Mouse (Mus musculus): Measurements from ENCODE around the gene Pde11a.

The Pde11a gene

GRCm38 (mm10) chr2:76342146-76342545 is 3.6 kb upstream of the Pde11a start:
- Histone ChIP-seq H3K36me3 (ENCODE audit: control insufficient read depth, insufficient read depth, low read length, poor library complexity, severe bottlenecking) (no peaks in the 10 kb centered on the region), H3K27me3 (ENCODE audit: control insufficient read depth, insufficient read depth, low read length, poor library complexity, severe bottlenecking) (no peaks in the 10 kb centered on the region)
- no peak for DNase-seq (ENCODE audit: low read depth, low spot score)

GRCm38 (mm10) chr2:76334596-76334995 is 4.0 kb downstream of the Pde11a start:
- H3K36me3 ChIP-seq (ENCODE audit: control insufficient read depth, insufficient read depth, low read length, poor library complexity, severe bottlenecking), result no peaks in the 10 kb centered on the region
- DNase-seq (ENCODE audit: low read depth, low spot score), result no peak
- H3K27me3 ChIP-seq (ENCODE audit: control insufficient read depth, insufficient read depth, low read length, poor library complexity, severe bottlenecking), result no peaks in the 10 kb centered on the region; the same call in 1 of the 2 replicates

- DNase-seq (ENCODE audit: low read depth, low spot score), result no peak
- no peaks in the 10 kb centered on the region; the same call in none of the 2 replicates for H3K27me3 ChIP-seq (ENCODE audit: control insufficient read depth, insufficient read depth, low read length, poor library complexity, severe bottlenecking)
These were observed 6.3 kb downstream of the Pde11a start for GRCm38 (mm10) chr2:76332161-76332805.

GRCm38 (mm10) chr2:76330081-76330480 is 8.5 kb downstream of the Pde11a start:
- Histone ChIP-seq H3K36me3 (ENCODE audit: control insufficient read depth, insufficient read depth, low read length, poor library complexity, severe bottlenecking) (no peaks in the 10 kb centered on the region), H3K27me3 (ENCODE audit: control insufficient read depth, insufficient read depth, low read length, poor library complexity, severe bottlenecking) (no peaks in the 10 kb centered on the region; the same call in 1 of the 2 replicates)
- DNase-seq (ENCODE audit: low read depth, low spot score), result no peak

More at GRCm38 (mm10) chr2:76332161-76332805, 6.3 kb downstream of the Pde11a start:
- H3K36me3 ChIP-seq (ENCODE audit: control insufficient read depth, insufficient read depth, low read length, poor library complexity, severe bottlenecking), result no peaks in the 10 kb centered on the region

- DNase-seq (ENCODE audit: low read depth, low spot score), result no peak
- Histone ChIP-seq H3K27me3 (ENCODE audit: control insufficient read depth, insufficient read depth, low read length, poor library complexity, severe bottlenecking) (no peaks in the 10 kb centered on the region; the same call in 1 of the 2 replicates), H3K36me3 (ENCODE audit: control insufficient read depth, insufficient read depth, low read length, poor library complexity, severe bottlenecking) (no peaks in the 10 kb centered on the region)
These were observed 12.4 kb downstream of the Pde11a start for GRCm38 (mm10) chr2:76326161-76326560.

- H3K27me3 ChIP-seq (ENCODE audit: control insufficient read depth, insufficient read depth, low read length, poor library complexity, severe bottlenecking), result no peaks in the 10 kb centered on the region; the same call in 1 of the 2 replicates
- H3K36me3 ChIP-seq (ENCODE audit: control insufficient read depth, insufficient read depth, low read length, poor library complexity, severe bottlenecking), result no peaks in the 10 kb centered on the region
- no peak for DNase-seq (ENCODE audit: low read depth, low spot score)
These were observed 14.1 kb downstream of the Pde11a start for GRCm38 (mm10) chr2:76324463-76324862.

- H3K27me3 ChIP-seq (ENCODE audit: control insufficient read depth, insufficient read depth, low read length, poor library complexity, severe bottlenecking), result no peaks in the 10 kb centered on the region; the same call in 1 of the 2 replicates
- DNase-seq (ENCODE audit: low read depth, low spot score), result no peak
These were observed 15.2 kb downstream of the Pde11a start for GRCm38 (mm10) chr2:76323185-76323875.

GRCm38 (mm10) chr2:76320336-76320735 is 18.2 kb downstream of the Pde11a start:
- DNase-seq (ENCODE audit: low read depth, low spot score), result no peak
- H3K36me3 ChIP-seq (ENCODE audit: control insufficient read depth, insufficient read depth, low read length, poor library complexity, severe bottlenecking), result no peaks in the 10 kb centered on the region
- H3K27me3 ChIP-seq (ENCODE audit: control insufficient read depth, insufficient read depth, low read length, poor library complexity, severe bottlenecking), result no peaks in the 10 kb centered on the region

More at GRCm38 (mm10) chr2:76323185-76323875, 15.2 kb downstream of the Pde11a start:
- no peaks in the 10 kb centered on the region for H3K36me3 ChIP-seq (ENCODE audit: control insufficient read depth, insufficient read depth, low read length, poor library complexity, severe bottlenecking)

- no peaks in the 10 kb centered on the region for H3K27me3 ChIP-seq (ENCODE audit: control insufficient read depth, insufficient read depth, low read length, poor library complexity, severe bottlenecking)
- no peaks in the 10 kb centered on the region for H3K36me3 ChIP-seq (ENCODE audit: control insufficient read depth, insufficient read depth, low read length, poor library complexity, severe bottlenecking)
- no peak for DNase-seq (ENCODE audit: low read depth, low spot score)
These were observed 19.3 kb downstream of the Pde11a start for GRCm38 (mm10) chr2:76319231-76319630.

- no peak for DNase-seq (ENCODE audit: low read depth, low spot score)
- H3K36me3 ChIP-seq (ENCODE audit: control insufficient read depth, insufficient read depth, low read length, poor library complexity, severe bottlenecking), result no peaks in the 10 kb centered on the region
- no peaks in the 10 kb centered on the region; the same call in 1 of the 2 replicates for H3K27me3 ChIP-seq (ENCODE audit: control insufficient read depth, insufficient read depth, low read length, poor library complexity, severe bottlenecking)
These were observed 50.9 kb downstream of the Pde11a start for GRCm38 (mm10) chr2:76287671-76288070.

GRCm38 (mm10) chr2:76286288-76286740 is 52.3 kb downstream of the Pde11a start:
- H3K27me3 ChIP-seq (ENCODE audit: control insufficient read depth, insufficient read depth, low read length, poor library complexity, severe bottlenecking), result no peaks in the 10 kb centered on the region; the same call in 1 of the 2 replicates
- H3K36me3 ChIP-seq (ENCODE audit: control insufficient read depth, insufficient read depth, low read length, poor library complexity, severe bottlenecking), result no peaks in the 10 kb centered on the region
- no peak for DNase-seq (ENCODE audit: low read depth, low spot score)

GRCm38 (mm10) chr2:76285150-76285549 is 53.4 kb downstream of the Pde11a start:
- H3K36me3 ChIP-seq (ENCODE audit: control insufficient read depth, insufficient read depth, low read length, poor library complexity, severe bottlenecking), result no peaks in the 10 kb centered on the region
- H3K27me3 ChIP-seq (ENCODE audit: control insufficient read depth, insufficient read depth, low read length, poor library complexity, severe bottlenecking), result no peaks in the 10 kb centered on the region; the same call in 1 of the 2 replicates
- DNase-seq (ENCODE audit: low read depth, low spot score), result no peak

GRCm38 (mm10) chr2:76283378-76284132 is 55.0 kb downstream of the Pde11a start:
- Histone ChIP-seq H3K27me3 (ENCODE audit: control insufficient read depth, insufficient read depth, low read length, poor library complexity, severe bottlenecking) (no peaks in the 10 kb centered on the region), H3K36me3 (ENCODE audit: control insufficient read depth, insufficient read depth, low read length, poor library complexity, severe bottlenecking) (no peaks in the 10 kb centered on the region)
- no peak for DNase-seq (ENCODE audit: low read depth, low spot score)

- DNase-seq (ENCODE audit: low read depth, low spot score), result no peak
- Histone ChIP-seq H3K36me3 (ENCODE audit: control insufficient read depth, insufficient read depth, low read length, poor library complexity, severe bottlenecking) (no peaks in the 10 kb centered on the region), H3K27me3 (ENCODE audit: control insufficient read depth, insufficient read depth, low read length, poor library complexity, severe bottlenecking) (no peaks in the 10 kb centered on the region)
These were observed 69.1 kb downstream of the Pde11a start for GRCm38 (mm10) chr2:76269494-76269893.

- H3K36me3 ChIP-seq (ENCODE audit: control insufficient read depth, insufficient read depth, low read length, poor library complexity, severe bottlenecking), result no peaks in the 10 kb centered on the region
- no peaks in the 10 kb centered on the region for H3K27me3 ChIP-seq (ENCODE audit: control insufficient read depth, insufficient read depth, low read length, poor library complexity, severe bottlenecking)
- DNase-seq (ENCODE audit: low read depth, low spot score), result no peak
These were observed 71.2 kb downstream of the Pde11a start for GRCm38 (mm10) chr2:76267335-76267734.

Measured in splenic B cell, adult 2 months (primary cell).